Mouse (Mus musculus): Measurements from ENCODE around the gene Adcy5. TPM values are rescaled to one million over a fixed set of nuclear protein-coding genes. Genes with fewer than 3 reads are reported as not detected.

The Adcy5 gene
- polyA plus RNA-seq, 1 experiment from 2014 or later, result 1.4 TPM

GRCm38 (mm10) chr16:35179082-35179481 is 24.4 kb downstream of the Adcy5 start:
- H3K27me3 ChIP-seq (ENCODE audit: control insufficient read depth, insufficient read depth, low read length), result no peaks in the 10 kb centered on the region
- H3K4me1 ChIP-seq (ENCODE audit: control insufficient read depth, insufficient read depth, low read length), result no peaks in the 10 kb centered on the region
- WGBS, result 63% methylated on average over 8 of the region's 8 CpGs
- H3K9me3 ChIP-seq (replicated peaks; ENCODE audit: control insufficient read depth, low read length), result no peaks in the 10 kb centered on the region
- H3K9ac ChIP-seq (replicated peaks; ENCODE audit: low read length), result no peak overlapping the region
- ATAC-seq (replicated peaks; ENCODE audit: insufficient number of reproducible peaks, low FRiP score, low TSS enrichment, low read depth) (no peak), DNase-seq (ENCODE audit: low spot score) (no peak)
- no peaks in the 10 kb centered on the region for H3K36me3 ChIP-seq (replicated peaks; ENCODE audit: control insufficient read depth, insufficient read depth, low read depth, low read length)
- no peak overlapping the region for H3K4me2 ChIP-seq (ENCODE audit: low read depth, low read length)
- H3K4me3 ChIP-seq (ENCODE audit: low read depth, low read length), result no peak overlapping the region
- H3K27ac ChIP-seq (replicated peaks; ENCODE audit: low read depth, low read length), result no peak overlapping the region

GRCm38 (mm10) chr16:35183161-35183560 is 28.5 kb downstream of the Adcy5 start:
- no peak overlapping the region for H3K9ac ChIP-seq (replicated peaks; ENCODE audit: low read length)
- no peak for ATAC-seq (replicated peaks; ENCODE audit: insufficient number of reproducible peaks, low FRiP score, low TSS enrichment, low read depth)
- DNase-seq (ENCODE audit: low spot score), result no peak
- no peaks in the 10 kb centered on the region for H3K36me3 ChIP-seq (replicated peaks; ENCODE audit: control insufficient read depth, insufficient read depth, low read depth, low read length)
- H3K9me3 ChIP-seq (replicated peaks; ENCODE audit: control insufficient read depth, low read length), result no peaks in the 10 kb centered on the region
- no peak overlapping the region for H3K27ac ChIP-seq (replicated peaks; ENCODE audit: low read depth, low read length)
- H3K4me1 ChIP-seq (ENCODE audit: control insufficient read depth, insufficient read depth, low read length), result no peaks in the 10 kb centered on the region
- H3K27me3 ChIP-seq (ENCODE audit: control insufficient read depth, insufficient read depth, low read length), result no peaks in the 10 kb centered on the region
- no peak overlapping the region for H3K4me3 ChIP-seq (ENCODE audit: low read depth, low read length)
- H3K4me2 ChIP-seq (ENCODE audit: low read depth, low read length), result no peak overlapping the region
- 78% methylated on average over 11 of the region's 11 CpGs for WGBS

- Histone ChIP-seq H3K27ac (replicated peaks; ENCODE audit: low read depth, low read length) (no peak overlapping the region), H3K4me1 (ENCODE audit: control insufficient read depth, insufficient read depth, low read length) (peaks cover 2% of the 10 kb centered on the region; the same call in 1 of the 2 replicates), H3K9me3 (replicated peaks; ENCODE audit: control insufficient read depth, low read length) (no peaks in the 10 kb centered on the region), H3K4me2 (ENCODE audit: low read depth, low read length) (no peak overlapping the region), H3K4me3 (ENCODE audit: low read depth, low read length) (no peak overlapping the region), H3K27me3 (ENCODE audit: control insufficient read depth, insufficient read depth, low read length) (no peaks in the 10 kb centered on the region), H3K9ac (replicated peaks; ENCODE audit: low read length) (no peak overlapping the region), H3K36me3 (replicated peaks; ENCODE audit: control insufficient read depth, insufficient read depth, low read depth, low read length) (no peaks in the 10 kb centered on the region)
- ATAC-seq (replicated peaks; ENCODE audit: insufficient number of reproducible peaks, low FRiP score, low TSS enrichment, low read depth) (no peak), DNase-seq (ENCODE audit: low spot score) (no peak)
- WGBS, result 62% methylated on average over 4 of the region's 4 CpGs
These were observed 33.4 kb downstream of the Adcy5 start for GRCm38 (mm10) chr16:35188111-35188510.

- ATAC-seq (replicated peaks; ENCODE audit: insufficient number of reproducible peaks, low FRiP score, low TSS enrichment, low read depth), result no peak
These were observed 34.9 kb downstream of the Adcy5 start for GRCm38 (mm10) chr16:35189420-35190141.

GRCm38 (mm10) chr16:35190777-35191176 is 36.1 kb downstream of the Adcy5 start:
- Histone ChIP-seq H3K36me3 (replicated peaks; ENCODE audit: control insufficient read depth, insufficient read depth, low read depth, low read length) (no peaks in the 10 kb centered on the region), H3K4me1 (ENCODE audit: control insufficient read depth, insufficient read depth, low read length) (peaks cover 8% of the 10 kb centered on the region), H3K27me3 (ENCODE audit: control insufficient read depth, insufficient read depth, low read length) (no peaks in the 10 kb centered on the region), H3K9ac (replicated peaks; ENCODE audit: low read length) (no peak overlapping the region), H3K4me2 (ENCODE audit: low read depth, low read length) (no peak overlapping the region), H3K9me3 (replicated peaks; ENCODE audit: control insufficient read depth, low read length) (no peaks in the 10 kb centered on the region), H3K27ac (replicated peaks; ENCODE audit: low read depth, low read length) (no peak overlapping the region), H3K4me3 (ENCODE audit: low read depth, low read length) (no peak overlapping the region)
- ATAC-seq (replicated peaks; ENCODE audit: insufficient number of reproducible peaks, low FRiP score, low TSS enrichment, low read depth) (no peak), DNase-seq (ENCODE audit: low spot score) (no peak)
- 74% methylated on average over 7 of the region's 7 CpGs for WGBS

More at GRCm38 (mm10) chr16:35189420-35190141, 34.9 kb downstream of the Adcy5 start:
- Histone ChIP-seq H3K36me3 (replicated peaks; ENCODE audit: control insufficient read depth, insufficient read depth, low read depth, low read length) (no peaks in the 10 kb centered on the region), H3K9ac (replicated peaks; ENCODE audit: low read length) (no peak overlapping the region), H3K9me3 (replicated peaks; ENCODE audit: control insufficient read depth, low read length) (no peaks in the 10 kb centered on the region), H3K4me2 (ENCODE audit: low read depth, low read length) (no peak overlapping the region), H3K27ac (replicated peaks; ENCODE audit: low read depth, low read length) (no peak overlapping the region), H3K4me1 (ENCODE audit: control insufficient read depth, insufficient read depth, low read length) (peaks cover 8% of the 10 kb centered on the region), H3K4me3 (ENCODE audit: low read depth, low read length) (no peak overlapping the region), H3K27me3 (ENCODE audit: control insufficient read depth, insufficient read depth, low read length) (no peaks in the 10 kb centered on the region)
- 76% methylated on average over 11 of the region's 11 CpGs for WGBS
- DNase-seq (ENCODE audit: low spot score), result no peak

GRCm38 (mm10) chr16:35191271-35191670 is 36.6 kb downstream of the Adcy5 start:
- no peak overlapping the region for H3K4me2 ChIP-seq (ENCODE audit: low read depth, low read length)
- no peaks in the 10 kb centered on the region for H3K36me3 ChIP-seq (replicated peaks; ENCODE audit: control insufficient read depth, insufficient read depth, low read depth, low read length)
- peaks cover 8% of the 10 kb centered on the region for H3K4me1 ChIP-seq (ENCODE audit: control insufficient read depth, insufficient read depth, low read length)
- no peak overlapping the region for H3K4me3 ChIP-seq (ENCODE audit: low read depth, low read length)
- H3K9ac ChIP-seq (replicated peaks; ENCODE audit: low read length), result no peak overlapping the region
- H3K27ac ChIP-seq (replicated peaks; ENCODE audit: low read depth, low read length), result no peak overlapping the region
- H3K9me3 ChIP-seq (replicated peaks; ENCODE audit: control insufficient read depth, low read length), result no peaks in the 10 kb centered on the region
- WGBS, result 66% methylated on average over 7 of the region's 7 CpGs
- H3K27me3 ChIP-seq (ENCODE audit: control insufficient read depth, insufficient read depth, low read length), result no peaks in the 10 kb centered on the region
- DNase-seq (ENCODE audit: low spot score), result no peak
- no peak for ATAC-seq (replicated peaks; ENCODE audit: insufficient number of reproducible peaks, low FRiP score, low TSS enrichment, low read depth)

GRCm38 (mm10) chr16:35192471-35192870 is 37.8 kb downstream of the Adcy5 start:
- WGBS, result 82% methylated on average over 4 of the region's 4 CpGs

GRCm38 (mm10) chr16:35193357-35193756 is 38.7 kb downstream of the Adcy5 start:
- Histone ChIP-seq H3K4me3 (ENCODE audit: low read depth, low read length) (no peak overlapping the region), H3K9ac (replicated peaks; ENCODE audit: low read length) (no peak overlapping the region), H3K36me3 (replicated peaks; ENCODE audit: control insufficient read depth, insufficient read depth, low read depth, low read length) (no peaks in the 10 kb centered on the region), H3K27ac (replicated peaks; ENCODE audit: low read depth, low read length) (no peak overlapping the region), H3K9me3 (replicated peaks; ENCODE audit: control insufficient read depth, low read length) (no peaks in the 10 kb centered on the region), H3K4me2 (ENCODE audit: low read depth, low read length) (no peak overlapping the region), H3K27me3 (ENCODE audit: control insufficient read depth, insufficient read depth, low read length) (no peaks in the 10 kb centered on the region), H3K4me1 (ENCODE audit: control insufficient read depth, insufficient read depth, low read length) (peaks cover 8% of the 10 kb centered on the region)
- WGBS, result 40% methylated on average over 3 of the region's 3 CpGs
- 0 out of 2 replicates have a peak, but pooled peaks have one; percentile 1 for ATAC-seq (replicated peaks; ENCODE audit: insufficient number of reproducible peaks, low FRiP score, low TSS enrichment, low read depth)
- no peak for DNase-seq (ENCODE audit: low spot score)

More at GRCm38 (mm10) chr16:35192471-35192870, 37.8 kb downstream of the Adcy5 start:
- Histone ChIP-seq H3K27ac (replicated peaks; ENCODE audit: low read depth, low read length) (no peak overlapping the region), H3K4me3 (ENCODE audit: low read depth, low read length) (no peak overlapping the region), H3K9me3 (replicated peaks; ENCODE audit: control insufficient read depth, low read length) (no peaks in the 10 kb centered on the region), H3K4me1 (ENCODE audit: control insufficient read depth, insufficient read depth, low read length) (peaks cover 8% of the 10 kb centered on the region), H3K4me2 (ENCODE audit: low read depth, low read length) (no peak overlapping the region), H3K27me3 (ENCODE audit: control insufficient read depth, insufficient read depth, low read length) (no peaks in the 10 kb centered on the region), H3K9ac (replicated peaks; ENCODE audit: low read length) (no peak overlapping the region), H3K36me3 (replicated peaks; ENCODE audit: control insufficient read depth, insufficient read depth, low read depth, low read length) (no peaks in the 10 kb centered on the region)
- ATAC-seq (replicated peaks; ENCODE audit: insufficient number of reproducible peaks, low FRiP score, low TSS enrichment, low read depth), result no peak
- no peak for DNase-seq (ENCODE audit: low spot score)

All from embryonic facial prominence, embryonic 11.5 days (tissue).